Mouse (Mus musculus) neural tube, embryonic 15.5 days (tissue): ENCODE measurements at regions not wholly inside any gene's neighbourhood (a gene's known extent, or its start where the extent isn't known, plus 50 kb on each side); places are given as distances from the start of the nearest gene placed in this dataset.

Experiments used
- ATAC-seq: fragments of 200-750 bp; cut with Nextera tagmentation; 2 replicates; pipeline ENCODE4 v1.8.0; 2017; ENCODE audit warnings: mild to moderate bottlenecking, moderate TSS enrichment, moderate library complexity; ENCODE audit not compliant: low FRiP score
- H3K27ac ChIP-seq: fragments of 300-500 bp; sonication (generic); replicated peaks from 2 replicates; pipeline ENCODE4 v1.5.1; 2015; ENCODE audit warnings: mild to moderate bottlenecking, inconsistent platforms
- H3K27me3 ChIP-seq: fragments of 300-500 bp; sonication (generic); replicated peaks from 2 replicates; pipeline ENCODE4 v1.6.1; 2015; ENCODE audit warnings: inconsistent platforms
- H3K36me3 ChIP-seq: fragments of 300-500 bp; sonication (generic); 2 replicates; pipeline ENCODE4 v1.6.1; 2015; ENCODE audit warnings: inconsistent platforms
- H3K4me1 ChIP-seq: fragments of 300-500 bp; sonication (generic); 2 replicates; pipeline ENCODE4 v1.6.1; 2015; ENCODE audit warnings: inconsistent platforms
- H3K4me2 ChIP-seq: fragments of 300-500 bp; sonication (generic); 2 replicates; pipeline ENCODE4 v1.6.1; 2015; ENCODE audit warnings: inconsistent platforms, mild to moderate bottlenecking, moderate library complexity
- H3K4me3 ChIP-seq: fragments of 300-500 bp; sonication (generic); replicated peaks from 2 replicates; pipeline ENCODE4 v1.5.1; 2015; ENCODE audit warnings: mild to moderate bottlenecking, inconsistent platforms
- H3K9ac ChIP-seq: fragments of 300-500 bp; sonication (generic); replicated peaks from 2 replicates; pipeline ENCODE4 v1.6.1; 2015; ENCODE audit warnings: mild to moderate bottlenecking, inconsistent platforms
- H3K9me3 ChIP-seq: fragments of 300-500 bp; sonication (generic); replicated peaks from 2 replicates; pipeline ENCODE4 v1.6.1; 2016; ENCODE audit warnings: inconsistent platforms
- WGBS: fragments of 180-500 bp; shearing (Covaris S2); methylation state at CpG from one replicate; pipeline ENCODE4 v1.1.7; 2015; ENCODE audit warnings: mixed read lengths; 5-methylcytosine and 5-hydroxymethylcytosine counted together

- no peak overlapping the region for H3K9ac ChIP-seq
- peaks cover 9% of the 10 kb centered on the region for H3K4me1 ChIP-seq
- H3K27ac ChIP-seq, result no peak overlapping the region
- H3K9me3 ChIP-seq, result no peaks in the 10 kb centered on the region
- no peak for ATAC-seq
- H3K4me3 ChIP-seq, result no peak overlapping the region
- WGBS, result 93% methylated on average over 2 of the region's 2 CpGs
- H3K36me3 ChIP-seq, result no peaks in the 10 kb centered on the region
- H3K4me2 ChIP-seq, result no peak overlapping the region
- no peaks in the 10 kb centered on the region for H3K27me3 ChIP-seq
These were observed 117.8 kb downstream of the Amer2 start for GRCm38 (mm10) chr14:60490886-60491285.

GRCm38 (mm10) chr14:60495441-60495840 is 122.4 kb downstream of the Amer2 start:
- no peaks in the 10 kb centered on the region for H3K27me3 ChIP-seq
- H3K9me3 ChIP-seq, result no peaks in the 10 kb centered on the region
- no peak overlapping the region for H3K27ac ChIP-seq
- WGBS, result 90% methylated on average over 5 of the region's 5 CpGs
- no peaks in the 10 kb centered on the region for H3K36me3 ChIP-seq
- no peak overlapping the region for H3K4me2 ChIP-seq
- H3K4me1 ChIP-seq, result no peaks in the 10 kb centered on the region
- no peak for ATAC-seq
- H3K9ac ChIP-seq, result no peak overlapping the region
- H3K4me3 ChIP-seq, result no peak overlapping the region

- Histone ChIP-seq H3K9me3 (no peaks in the 10 kb centered on the region), H3K4me3 (no peak overlapping the region), H3K27ac (no peak overlapping the region), H3K27me3 (no peaks in the 10 kb centered on the region), H3K4me2 (no peak overlapping the region), H3K36me3 (no peaks in the 10 kb centered on the region), H3K4me1 (no peaks in the 10 kb centered on the region), H3K9ac (no peak overlapping the region)
- WGBS, result 87% methylated on average over 6 of the region's 6 CpGs
- ATAC-seq, result no peak
These were observed 129.5 kb downstream of the Amer2 start for GRCm38 (mm10) chr14:60502552-60502951.

- 92% methylated on average over 6 of the region's 6 CpGs for WGBS
- Histone ChIP-seq H3K4me1 (no peaks in the 10 kb centered on the region), H3K4me2 (no peak overlapping the region), H3K27ac (no peak overlapping the region), H3K4me3 (no peak overlapping the region), H3K9me3 (no peaks in the 10 kb centered on the region), H3K27me3 (no peaks in the 10 kb centered on the region), H3K9ac (no peak overlapping the region), H3K36me3 (no peaks in the 10 kb centered on the region)
- ATAC-seq, result no peak
These were observed 128.7 kb upstream of the Spata13 start for GRCm38 (mm10) chr14:60505066-60505465.

- Histone ChIP-seq H3K9me3 (no peaks in the 10 kb centered on the region), H3K4me3 (no peak overlapping the region), H3K4me1 (no peaks in the 10 kb centered on the region), H3K27me3 (no peaks in the 10 kb centered on the region), H3K27ac (no peak overlapping the region), H3K36me3 (no peaks in the 10 kb centered on the region), H3K9ac (no peak overlapping the region), H3K4me2 (no peak overlapping the region)
- ATAC-seq, result no peak
- WGBS, result 88% methylated on average over 12 of the region's 12 CpGs
These were observed 127.5 kb upstream of the Spata13 start for GRCm38 (mm10) chr14:60506296-60506695.

- Histone ChIP-seq H3K9me3 (no peaks in the 10 kb centered on the region), H3K36me3 (no peaks in the 10 kb centered on the region), H3K27ac (no peak overlapping the region), H3K27me3 (no peaks in the 10 kb centered on the region), H3K9ac (no peak overlapping the region), H3K4me1 (no peaks in the 10 kb centered on the region), H3K4me2 (peak overlapping the region; percentile 30; the same call in 1 of the 2 replicates), H3K4me3 (no peak overlapping the region)
- WGBS, result 21% methylated on average over 8 of the region's 8 CpGs
- peak; percentile 61; the same call in 1 of the 2 replicates for ATAC-seq
These were observed 120.2 kb upstream of the Spata13 start for GRCm38 (mm10) chr14:60513560-60513959.

GRCm38 (mm10) chr14:60515094-60515786 is 118.6 kb upstream of the Spata13 start:
- 90% methylated on average over 12 of the region's 12 CpGs for WGBS
- ATAC-seq, result no peak

GRCm38 (mm10) chr14:60517891-60518290 is 115.9 kb upstream of the Spata13 start:
- Histone ChIP-seq H3K9ac (no peak overlapping the region), H3K4me3 (no peak overlapping the region), H3K4me1 (no peaks in the 10 kb centered on the region), H3K9me3 (no peaks in the 10 kb centered on the region), H3K27ac (no peak overlapping the region), H3K36me3 (no peaks in the 10 kb centered on the region), H3K4me2 (no peak overlapping the region), H3K27me3 (no peaks in the 10 kb centered on the region)
- WGBS, result 94% methylated on average over 11 of the region's 11 CpGs
- no peak for ATAC-seq

More at GRCm38 (mm10) chr14:60515094-60515786, 118.6 kb upstream of the Spata13 start:
- no peaks in the 10 kb centered on the region for H3K36me3 ChIP-seq
- H3K9me3 ChIP-seq, result no peaks in the 10 kb centered on the region
- H3K4me3 ChIP-seq, result no peak overlapping the region
- no peaks in the 10 kb centered on the region for H3K27me3 ChIP-seq
- no peaks in the 10 kb centered on the region for H3K4me1 ChIP-seq
- H3K9ac ChIP-seq, result no peak overlapping the region
- no peak overlapping the region for H3K27ac ChIP-seq
- no peak overlapping the region for H3K4me2 ChIP-seq

- no peaks in the 10 kb centered on the region for H3K9me3 ChIP-seq
- no peak overlapping the region for H3K27ac ChIP-seq
- no peak for ATAC-seq
- no peak overlapping the region for H3K4me3 ChIP-seq
- no peaks in the 10 kb centered on the region for H3K4me1 ChIP-seq
- 58% methylated on average over 1 of the region's 1 CpGs for WGBS
- no peak overlapping the region for H3K4me2 ChIP-seq
- no peak overlapping the region for H3K9ac ChIP-seq
- no peaks in the 10 kb centered on the region for H3K27me3 ChIP-seq
- H3K36me3 ChIP-seq, result no peaks in the 10 kb centered on the region
These were observed 110.8 kb upstream of the Spata13 start for GRCm38 (mm10) chr14:60523010-60523409.

- Histone ChIP-seq H3K9ac (no peak overlapping the region), H3K9me3 (no peaks in the 10 kb centered on the region), H3K36me3 (no peaks in the 10 kb centered on the region), H3K4me3 (no peak overlapping the region), H3K4me2 (no peak overlapping the region), H3K4me1 (peaks cover 3% of the 10 kb centered on the region; the same call in 1 of the 2 replicates), H3K27me3 (no peaks in the 10 kb centered on the region), H3K27ac (no peak overlapping the region)
- 82% methylated on average over 4 of the region's 4 CpGs for WGBS
- no peak for ATAC-seq
These were observed 108.9 kb upstream of the Spata13 start for GRCm38 (mm10) chr14:60524869-60525268.

- Histone ChIP-seq H3K4me1 (peaks cover 3% of the 10 kb centered on the region), H3K27ac (no peak overlapping the region), H3K4me2 (no peak overlapping the region), H3K4me3 (no peak overlapping the region), H3K9ac (no peak overlapping the region), H3K36me3 (no peaks in the 10 kb centered on the region), H3K9me3 (no peaks in the 10 kb centered on the region), H3K27me3 (no peaks in the 10 kb centered on the region)
- peak; percentile 60; the same call in 1 of the 2 replicates for ATAC-seq
- WGBS, result 68% methylated on average over 13 of the region's 13 CpGs
These were observed 108.4 kb upstream of the Spata13 start for GRCm38 (mm10) chr14:60525284-60525962.

- Histone ChIP-seq H3K4me2 (no peak overlapping the region), H3K27me3 (no peaks in the 10 kb centered on the region), H3K4me1 (peaks cover 3% of the 10 kb centered on the region), H3K4me3 (no peak overlapping the region), H3K9me3 (no peaks in the 10 kb centered on the region), H3K27ac (no peak overlapping the region), H3K36me3 (no peaks in the 10 kb centered on the region), H3K9ac (no peak overlapping the region)
- ATAC-seq, result no peak
- WGBS, result 74% methylated on average over 3 of the region's 3 CpGs
These were observed 107.8 kb upstream of the Spata13 start for GRCm38 (mm10) chr14:60525979-60526378.
